Mouse (Mus musculus) embryonic facial prominence, embryonic 12.5 days (tissue): ENCODE results near the gene Lhb. TPM values are rescaled to one million over a fixed set of nuclear protein-coding genes. Genes with fewer than 3 reads are reported as not detected.

Source experiments
- ATAC-seq: fragments of 200-750 bp; cut with Nextera tagmentation; 2 replicates; pipeline ENCODE4 v1.8.0; 2017; ENCODE audit not compliant: insufficient number of reproducible peaks, insufficient read depth, low FRiP score, low TSS enrichment
- H3K27ac ChIP-seq: fragments of 300-500 bp; sonication (generic); 2 replicates; pipeline ENCODE4 v1.5.1; 2016; ENCODE audit warnings: mild to moderate bottlenecking
- H3K27me3 ChIP-seq: fragments of 300-500 bp; sonication (generic); 2 replicates; pipeline ENCODE4 v1.6.1; 2016; ENCODE audit warnings: mild to moderate bottlenecking, moderate library complexity
- H3K36me3 ChIP-seq: fragments of 300-500 bp; sonication (generic); 2 replicates; pipeline ENCODE4 v1.6.1; 2016; ENCODE audit warnings: mild to moderate bottlenecking
- H3K4me1 ChIP-seq: fragments of 300-500 bp; sonication (generic); 2 replicates; pipeline ENCODE4 v1.6.1; 2016
- H3K4me2 ChIP-seq: fragments of 300-500 bp; sonication (generic); replicated peaks from 2 replicates; pipeline ENCODE4 v1.6.1; 2016; ENCODE audit warnings: mild to moderate bottlenecking, moderate library complexity
- H3K4me3 ChIP-seq: fragments of 300-500 bp; sonication (generic); 2 replicates; pipeline ENCODE4 v1.5.1; 2016; ENCODE audit warnings: mild to moderate bottlenecking
- H3K9ac ChIP-seq: fragments of 300-500 bp; sonication (generic); 2 replicates; pipeline ENCODE4 v1.6.1; 2016; ENCODE audit warnings: mild to moderate bottlenecking, moderate library complexity
- H3K9me3 ChIP-seq: fragments of 300-500 bp; sonication (generic); 2 replicates; pipeline ENCODE4 v1.6.1; 2016; ENCODE audit warnings: mild to moderate bottlenecking, moderate library complexity
- WGBS: fragments of 180-500 bp; shearing (Covaris S2); methylation state at CpG from one replicate; pipeline ENCODE4 v1.1.7; 2016; 5-methylcytosine and 5-hydroxymethylcytosine counted together
- polyA plus RNA-seq: library from polyadenylated mRNA; unstranded; fragments of >200 nt; fragmentation: Nextera tagmentation; extraction: Ambion mirVana; gene quantifications from 2 replicates; pipeline ENCODE4 v1.2.1, GENCODE M21; 2016

Gene Lhb
- polyA plus RNA-seq, 1 experiment from 2014 or later, result 0.33 TPM

DNA sequence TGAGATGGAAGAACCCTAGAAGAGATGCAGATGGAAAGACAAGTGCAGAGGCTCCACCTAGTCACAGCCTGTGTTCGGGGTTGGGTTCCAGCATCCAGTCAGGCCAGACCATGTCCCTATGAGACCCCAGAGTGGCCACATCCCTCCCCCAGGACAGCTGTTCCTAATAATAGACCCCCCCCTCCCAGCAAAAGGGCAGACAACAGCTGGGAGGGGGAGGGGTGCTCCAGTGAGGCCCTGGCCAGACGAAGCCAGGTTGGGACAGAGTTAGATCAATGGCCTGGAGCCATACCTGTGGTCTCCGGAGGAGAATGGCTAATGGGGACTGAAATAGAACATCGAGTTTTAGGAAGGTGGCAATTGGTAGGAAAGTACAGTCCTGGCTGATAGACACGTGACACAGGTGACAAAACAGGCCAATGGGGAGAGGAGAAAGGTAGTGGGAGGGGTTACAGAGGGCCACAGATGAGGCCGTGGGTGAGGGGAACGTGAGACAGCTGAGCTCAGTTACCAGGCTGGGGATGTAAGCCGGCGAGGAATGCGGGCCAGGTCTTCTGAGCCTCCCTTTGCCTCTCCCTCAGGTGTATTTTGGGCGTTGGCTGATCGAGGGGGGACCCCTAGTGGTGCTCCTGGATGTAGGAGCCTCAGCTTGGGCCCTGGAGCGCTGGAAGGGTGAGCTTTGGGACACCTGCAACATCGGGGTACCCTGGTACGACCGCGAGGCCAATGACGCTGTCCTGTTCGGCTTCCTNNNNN lies 17.1 kb downstream of the Lhb start, which contains the start of gene Ruvbl2:
Gene Ruvbl2, minus strand, starts transcription at position 576 of the 756 bp plus-strand sequence.
- peaks cover 43% of the 10 kb centered on the region for H3K4me1 ChIP-seq
- no peak for ATAC-seq
- no peaks in the 10 kb centered on the region for H3K9me3 ChIP-seq
- peaks cover 25% of the 10 kb centered on the region for H3K36me3 ChIP-seq
- no peaks in the 10 kb centered on the region for H3K27me3 ChIP-seq
- peak within 1 kb of the TSS; percentile 26 for H3K4me2 ChIP-seq
- peak within 1 kb of the TSS; percentile 24 for H3K9ac ChIP-seq
- WGBS, result 17% methylated on average over 19 of the region's 19 CpGs
- peak within 1 kb of the TSS; percentile 1; the same call in 1 of the 2 replicates for H3K4me3 ChIP-seq
- H3K27ac ChIP-seq, result peak within 1 kb of the TSS; percentile 1; the same call in 1 of the 2 replicates

DNA sequence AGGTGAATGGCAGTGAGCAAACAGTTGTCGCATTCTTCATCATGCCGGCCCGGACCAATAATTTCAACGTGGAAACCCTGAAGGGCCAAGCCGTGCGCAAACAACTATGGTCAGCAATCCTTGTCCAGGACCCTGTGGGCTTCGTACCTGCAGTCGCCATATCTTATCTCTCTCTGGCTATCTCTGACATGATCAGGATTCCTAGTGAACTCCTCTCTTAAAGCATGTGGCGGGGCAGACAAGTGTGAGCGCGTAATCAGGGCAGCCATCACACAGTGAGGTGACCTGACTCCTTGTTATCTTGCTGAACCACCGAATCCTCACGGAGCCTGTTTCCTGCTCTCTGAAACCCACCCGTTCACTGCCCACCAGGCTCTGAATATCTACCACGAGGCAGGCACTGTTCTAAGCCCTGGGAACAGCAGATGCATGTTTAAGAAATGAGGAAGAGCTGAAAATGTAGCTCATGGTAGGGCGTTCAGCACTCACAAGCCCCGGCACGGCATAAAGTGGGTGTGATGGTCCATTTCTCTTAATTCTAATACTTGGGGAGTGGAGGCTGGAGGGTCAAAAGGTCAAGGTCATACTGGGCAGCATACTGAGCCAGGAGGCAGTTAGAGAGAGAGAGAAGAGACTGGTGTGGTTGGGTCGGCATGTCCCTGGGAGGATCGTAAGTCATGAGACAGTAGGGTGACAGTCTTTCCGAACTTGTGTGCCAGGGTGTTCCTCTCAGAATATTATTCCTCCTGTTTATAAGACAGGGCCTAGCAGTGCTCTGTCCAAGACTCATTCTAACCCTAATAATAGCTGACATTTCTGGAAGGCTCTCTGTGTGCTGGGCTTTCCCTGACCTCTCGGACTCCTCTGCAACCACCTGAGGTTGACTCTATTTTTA lies 23.2 kb downstream of the Lhb start:
- Histone ChIP-seq H3K27ac (no peak overlapping the region), H3K4me1 (no peaks in the 10 kb centered on the region), H3K36me3 (peaks cover 59% of the 10 kb centered on the region), H3K9me3 (no peaks in the 10 kb centered on the region), H3K4me3 (no peak overlapping the region), H3K9ac (no peak overlapping the region), H3K4me2 (no peak overlapping the region), H3K27me3 (no peaks in the 10 kb centered on the region)
- no peak for ATAC-seq
- 87% methylated on average over 22 of the region's 22 CpGs for WGBS

DNA sequence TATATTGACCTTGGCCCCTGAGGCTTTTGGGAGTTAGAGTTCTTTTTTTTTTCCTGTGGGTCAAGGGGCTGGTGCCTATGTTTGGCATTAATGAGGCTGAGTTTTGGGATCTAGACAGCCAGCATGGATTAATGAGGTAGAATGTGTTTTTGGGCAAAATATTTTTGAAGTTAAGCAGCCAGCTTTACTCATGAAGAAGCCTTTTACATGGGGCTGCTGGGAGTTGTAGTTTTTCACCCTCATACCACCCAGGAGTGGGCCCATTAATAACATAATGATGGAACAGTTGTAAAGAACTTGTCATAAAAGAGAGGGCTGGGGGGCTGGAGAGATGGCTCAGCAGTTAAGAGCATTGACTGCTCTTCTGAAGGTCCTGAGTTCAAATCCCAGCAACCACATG lies 26.0 kb downstream of the Lhb start:
- no peak for ATAC-seq
- Histone ChIP-seq H3K4me1 (no peaks in the 10 kb centered on the region), H3K27me3 (no peaks in the 10 kb centered on the region), H3K36me3 (peaks cover 56% of the 10 kb centered on the region), H3K4me3 (no peak overlapping the region), H3K9me3 (no peaks in the 10 kb centered on the region), H3K9ac (no peak overlapping the region), H3K27ac (no peak overlapping the region), H3K4me2 (no peak overlapping the region)

DNA sequence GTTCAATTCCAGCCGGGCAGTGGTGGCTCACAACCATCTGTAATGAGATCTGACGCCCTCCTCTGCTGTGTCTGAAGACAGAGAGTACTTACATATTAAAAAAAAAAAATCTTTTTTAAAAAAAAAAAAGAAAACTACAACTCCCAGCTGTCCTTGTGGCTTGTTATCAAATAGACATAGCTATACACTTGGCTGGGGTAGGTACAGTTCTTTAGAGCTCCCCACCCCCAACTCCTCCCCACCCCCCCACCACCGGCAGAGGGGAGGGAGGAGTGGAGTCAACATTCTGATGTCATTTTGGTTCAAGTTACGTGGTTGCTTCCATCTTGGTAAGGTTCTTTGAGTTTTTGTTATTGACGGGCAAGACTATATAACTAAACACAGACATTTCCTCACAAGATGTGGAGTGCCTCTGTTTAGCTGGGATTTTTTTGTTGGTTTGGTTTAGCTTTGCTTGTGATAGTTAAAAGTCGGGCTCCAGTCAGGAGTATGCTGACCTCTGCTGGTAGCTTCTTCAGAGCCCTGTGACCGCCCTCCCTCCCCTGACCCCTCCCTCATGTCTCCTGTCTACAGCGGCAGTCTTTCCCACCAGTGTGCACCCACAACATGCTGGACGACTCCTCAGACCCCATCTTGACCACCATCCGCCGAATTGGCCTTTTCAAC lies 26.8 kb downstream of the Lhb start:
- Histone ChIP-seq H3K4me3 (no peak overlapping the region), H3K27me3 (no peaks in the 10 kb centered on the region), H3K36me3 (peaks cover 61% of the 10 kb centered on the region), H3K9ac (no peak overlapping the region), H3K9me3 (no peaks in the 10 kb centered on the region), H3K4me1 (no peaks in the 10 kb centered on the region), H3K27ac (no peak overlapping the region), H3K4me2 (no peak overlapping the region)
- WGBS, result 27% methylated on average over 11 of the region's 11 CpGs
- no peak for ATAC-seq

DNA sequence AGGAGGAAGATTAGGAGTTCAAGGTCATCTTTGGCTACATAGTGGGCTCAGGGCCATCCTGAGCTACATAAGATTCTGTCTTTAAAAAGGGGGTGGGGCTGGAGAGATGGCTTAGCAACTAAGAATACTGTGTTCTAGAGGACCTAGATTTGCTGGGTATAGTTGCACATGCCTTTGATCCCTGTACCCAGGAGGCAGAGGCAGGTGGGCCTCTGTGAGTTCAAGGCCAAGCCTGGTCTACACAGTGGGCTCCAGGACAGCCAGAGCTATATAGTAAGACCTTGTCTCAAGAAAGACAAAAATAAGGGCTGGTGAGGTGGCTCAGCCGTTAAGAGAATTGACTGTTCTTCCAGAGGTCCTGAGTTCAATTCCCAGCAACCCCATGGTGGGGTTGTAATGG lies 29.4 kb downstream of the Lhb start:
- ATAC-seq, result no peak
- 86% methylated on average over 1 of the region's 1 CpGs for WGBS
- Histone ChIP-seq H3K4me2 (no peak overlapping the region), H3K4me3 (no peak overlapping the region), H3K27me3 (no peaks in the 10 kb centered on the region), H3K9ac (no peak overlapping the region), H3K4me1 (no peaks in the 10 kb centered on the region), H3K27ac (no peak overlapping the region), H3K36me3 (peaks cover 56% of the 10 kb centered on the region), H3K9me3 (no peaks in the 10 kb centered on the region)

DNA sequence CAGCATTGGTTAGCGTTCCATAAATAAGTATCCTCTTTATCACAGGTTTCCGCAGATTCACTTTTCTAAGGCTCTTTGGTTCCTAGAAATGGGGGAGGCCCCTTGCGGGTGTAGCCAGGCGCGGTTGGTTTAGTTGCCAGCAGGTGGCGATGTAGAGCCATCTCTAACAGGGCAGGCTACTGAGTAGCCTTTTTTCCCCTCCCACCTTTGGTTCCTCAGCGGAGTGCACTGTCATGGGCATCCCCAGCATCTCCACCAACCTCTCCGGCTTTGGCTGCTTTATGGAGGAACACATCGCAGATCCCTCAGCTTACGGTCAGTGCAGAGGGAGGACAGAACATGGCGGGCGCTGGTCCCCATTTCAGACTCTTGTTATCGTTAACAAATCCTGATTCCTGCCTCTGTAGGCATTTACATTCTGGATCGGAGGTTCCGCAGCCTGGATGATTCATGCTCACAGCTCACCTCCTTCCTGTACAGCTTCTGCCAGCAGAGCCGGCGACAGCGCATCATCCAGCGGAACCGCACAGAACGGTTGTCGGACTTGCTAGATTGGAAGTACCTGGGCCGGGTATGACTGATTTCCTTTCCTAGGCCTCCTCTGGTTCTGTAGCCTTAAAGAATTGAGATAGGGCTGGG lies 30.8 kb downstream of the Lhb start:
- Histone ChIP-seq H3K9ac (no peak overlapping the region), H3K27ac (no peak overlapping the region)

DNA sequence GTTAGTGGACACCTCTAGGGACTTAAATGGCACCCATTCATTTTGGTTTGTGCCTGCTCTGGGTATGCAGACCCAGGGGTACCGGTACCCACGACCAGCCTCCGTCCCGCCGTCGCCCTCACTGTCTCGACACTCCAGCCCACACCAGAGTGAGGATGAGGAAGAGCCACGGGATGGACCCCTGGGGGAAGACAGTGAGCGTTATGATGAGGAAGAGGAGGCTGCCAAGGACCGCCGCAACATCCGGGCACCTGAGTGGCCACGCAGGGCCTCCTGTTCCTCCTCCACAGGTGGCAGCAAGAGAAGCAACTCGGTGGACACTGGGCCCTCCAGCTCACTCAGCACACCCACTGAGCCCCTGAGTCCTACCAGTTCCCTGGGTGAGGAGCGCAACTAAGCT lies 34.4 kb downstream of the Lhb start:
- no peak for ATAC-seq
- 89% methylated on average over 15 of the region's 15 CpGs for WGBS
- peaks cover 67% of the 10 kb centered on the region for H3K36me3 ChIP-seq
- no peaks in the 10 kb centered on the region for H3K27me3 ChIP-seq
- H3K4me1 ChIP-seq, result peaks cover 14% of the 10 kb centered on the region
- H3K27ac ChIP-seq, result no peak overlapping the region
- H3K9ac ChIP-seq, result no peak overlapping the region
- no peak overlapping the region for H3K4me2 ChIP-seq
- no peak overlapping the region for H3K4me3 ChIP-seq
- no peaks in the 10 kb centered on the region for H3K9me3 ChIP-seq

More for the DNA sequence above, 30.8 kb downstream of the Lhb start:
- ATAC-seq, result peak; percentile 75; the same call in 1 of the 2 replicates
- H3K9me3 ChIP-seq, result no peaks in the 10 kb centered on the region
- H3K4me3 ChIP-seq, result no peak overlapping the region
- WGBS, result 53% methylated on average over 23 of the region's 23 CpGs
- H3K27me3 ChIP-seq, result no peaks in the 10 kb centered on the region
- H3K4me1 ChIP-seq, result no peaks in the 10 kb centered on the region
- peaks cover 69% of the 10 kb centered on the region for H3K36me3 ChIP-seq
- H3K4me2 ChIP-seq, result no peak overlapping the region

DNA sequence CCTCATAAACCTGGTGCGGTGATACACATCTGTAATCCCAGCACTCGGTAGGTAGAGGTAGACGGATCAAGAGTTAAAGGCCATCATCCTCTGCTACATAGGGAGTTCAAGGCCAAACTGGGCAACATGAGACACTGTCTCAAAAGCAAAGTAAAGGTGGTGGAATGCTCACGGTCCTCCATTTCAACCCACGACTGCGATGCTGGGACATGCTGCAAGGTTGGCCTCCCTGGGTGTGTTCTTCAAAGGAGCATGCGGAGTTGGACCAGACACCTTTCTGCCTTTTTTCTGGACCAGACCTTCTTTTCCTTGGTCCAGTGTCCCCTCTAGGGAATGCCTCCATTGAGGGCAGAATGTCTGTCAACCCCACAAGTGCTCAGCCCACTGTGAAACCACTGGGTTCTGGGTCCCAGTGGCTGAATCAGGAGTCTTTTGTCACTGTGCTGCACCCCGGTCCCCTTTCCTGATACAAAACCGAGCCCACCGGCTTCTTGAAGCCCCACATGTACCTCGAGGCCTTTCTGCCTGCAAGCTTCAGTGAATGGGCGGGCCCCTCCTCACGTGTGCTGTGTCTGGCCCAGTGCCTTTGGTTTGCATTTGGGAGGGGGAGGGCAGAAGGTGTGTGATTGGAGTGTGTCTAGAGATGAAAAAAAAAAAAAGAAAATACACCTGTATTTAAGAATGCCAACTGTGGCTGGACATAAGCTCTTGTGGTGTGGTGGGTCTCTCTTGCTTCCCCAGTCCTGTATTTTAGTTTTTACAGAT lies 35.5 kb downstream of the Lhb start:
- peaks cover 60% of the 10 kb centered on the region for H3K36me3 ChIP-seq
- H3K4me2 ChIP-seq, result no peak overlapping the region
- H3K9me3 ChIP-seq, result no peaks in the 10 kb centered on the region
- H3K27me3 ChIP-seq, result no peaks in the 10 kb centered on the region
- 71% methylated on average over 13 of the region's 13 CpGs for WGBS
- no peak overlapping the region for H3K9ac ChIP-seq
- peaks cover 24% of the 10 kb centered on the region for H3K4me1 ChIP-seq
- ATAC-seq, result no peak
- H3K4me3 ChIP-seq, result no peak overlapping the region
- 0 out of 2 replicates have a peak overlapping the region, but pooled peaks have one; percentile 30 for H3K27ac ChIP-seq

DNA sequence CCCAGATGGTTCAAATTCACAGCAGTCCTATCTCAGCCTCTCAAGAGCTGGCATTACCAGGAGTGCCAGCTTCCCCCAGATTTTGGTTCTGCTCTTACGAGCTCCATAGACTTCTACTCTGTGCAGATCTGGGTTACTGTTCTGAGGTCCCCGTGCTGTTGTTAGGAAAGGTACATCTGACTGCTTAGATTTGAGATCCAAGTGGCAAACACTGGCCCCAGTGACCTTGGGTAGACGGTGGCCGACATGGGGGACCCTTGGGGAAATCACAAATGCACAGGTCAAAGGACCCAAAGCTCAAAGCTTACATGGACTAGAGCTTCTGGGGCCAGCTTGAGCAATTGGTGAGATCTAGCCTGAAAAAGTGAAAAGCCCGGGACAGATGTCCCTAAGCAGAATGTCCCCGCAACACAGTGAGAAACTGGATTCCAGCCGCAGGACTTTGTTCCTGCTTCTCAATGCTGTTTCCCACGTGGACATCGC lies 36.1 kb downstream of the Lhb start:
- peak overlapping the region; percentile 30; the same call in 1 of the 2 replicates for H3K27ac ChIP-seq
- 0 out of 2 replicates have a peak overlapping the region, but pooled peaks have one; percentile 89 for H3K4me3 ChIP-seq
- H3K4me1 ChIP-seq, result peaks cover 24% of the 10 kb centered on the region
- H3K27me3 ChIP-seq, result no peaks in the 10 kb centered on the region
- H3K4me2 ChIP-seq, result no peak overlapping the region
- H3K36me3 ChIP-seq, result peaks cover 61% of the 10 kb centered on the region
- WGBS, result 51% methylated on average over 9 of the region's 9 CpGs
- H3K9me3 ChIP-seq, result no peaks in the 10 kb centered on the region
- H3K9ac ChIP-seq, result no peak overlapping the region; the same call in 1 of the 2 replicates
- no peak for ATAC-seq

DNA sequence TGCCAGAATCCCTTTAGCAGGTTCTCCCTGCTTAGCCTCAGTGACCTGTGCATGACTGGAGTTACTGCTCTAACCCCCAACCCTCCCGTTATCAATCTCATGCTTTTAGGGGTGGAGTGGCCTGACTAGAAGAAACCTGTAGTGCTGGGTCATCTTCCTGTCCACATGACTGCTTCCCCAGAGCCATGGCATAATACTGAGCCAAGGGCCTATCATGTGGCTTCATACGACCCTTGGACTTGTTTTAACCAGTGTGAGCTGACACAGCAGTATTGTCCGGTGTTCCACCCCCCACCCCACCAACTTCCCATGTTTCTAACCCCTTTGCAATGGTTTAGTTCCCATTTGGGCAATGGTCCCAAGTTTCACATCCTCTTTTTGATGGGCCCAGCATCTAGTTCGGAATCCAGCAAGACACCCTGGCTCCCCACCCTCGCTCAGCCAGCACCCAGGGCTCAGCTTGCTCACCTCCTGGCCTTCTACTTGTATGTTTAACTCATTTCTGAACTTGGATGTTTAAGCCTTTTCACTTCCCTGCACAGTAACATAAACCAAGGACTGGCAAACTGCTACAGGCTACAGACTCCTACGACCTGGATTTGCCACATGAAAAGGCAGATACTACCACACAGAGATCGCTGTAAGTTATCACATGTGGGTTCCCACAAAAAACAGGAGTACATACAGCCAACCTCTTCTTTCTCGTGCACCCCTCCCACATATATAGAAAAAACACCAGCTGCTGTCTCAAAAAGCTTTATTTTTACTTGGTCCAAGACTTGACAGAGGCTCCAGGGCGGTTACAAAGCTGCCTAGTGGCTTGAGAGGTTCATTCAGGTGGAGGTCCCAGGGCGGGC lies 36.8 kb downstream of the Lhb start:
- Histone ChIP-seq H3K9me3 (no peaks in the 10 kb centered on the region), H3K9ac (peak overlapping the region; percentile 89), H3K27me3 (no peaks in the 10 kb centered on the region), H3K4me1 (peaks cover 24% of the 10 kb centered on the region), H3K27ac (0 out of 2 replicates have a peak overlapping the region, but pooled peaks have one; percentile 42), H3K4me3 (peak overlapping the region; percentile 89), H3K36me3 (peaks cover 61% of the 10 kb centered on the region), H3K4me2 (peak overlapping the region; percentile 73)
- WGBS, result 69% methylated on average over 10 of the region's 10 CpGs
- no peak for ATAC-seq
